Mouse (Mus musculus): ENCODE measurements around the gene Ces1d. TPM values are rescaled to one million over a fixed set of nuclear protein-coding genes. Genes with fewer than 3 reads are reported as not detected.
"Not testable (repeated sequence)": the region's sequence is repeated elsewhere in the genome, so short reads cannot be mapped to it uniquely, and the experiment has no call there.

Gene Ces1d
- polyA plus RNA-seq, 1 experiment from 2014 or later = not detected

DNA sequence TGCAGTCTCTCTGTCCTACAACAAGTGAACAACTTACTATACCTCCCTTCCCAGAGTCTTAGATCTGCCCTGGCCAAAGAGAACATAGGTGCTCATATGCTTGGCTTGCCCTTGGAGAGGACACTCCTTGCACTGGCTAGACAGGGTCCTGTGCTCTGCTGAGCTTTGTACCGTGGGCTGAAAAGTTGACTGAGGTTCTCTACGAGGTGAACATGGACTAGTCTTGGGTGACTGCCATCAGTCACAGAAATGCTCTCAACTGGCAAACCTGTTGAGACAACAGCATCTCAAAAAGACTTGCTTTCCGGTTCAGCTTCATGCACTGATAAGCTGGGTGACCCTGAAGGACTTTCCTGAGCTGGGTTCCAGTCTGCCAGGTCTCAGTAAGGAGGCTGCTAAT, 24.3 kb upstream of the Ces1d start:
- DNase-seq (ENCODE audit: low spot score, missing footprints) (no peak), ATAC-seq (ENCODE audit: low FRiP score) (no peak)
- 88% methylated on average over 3 of the region's 3 CpGs for WGBS
- no peaks in the 10 kb centered on the region for H3K27me3 ChIP-seq (ENCODE audit: control insufficient read depth, insufficient read depth, low read length)
- H3K4me2 ChIP-seq = no peak overlapping the region
- H3K4me3 ChIP-seq (ENCODE audit: low read depth, low read length) = no peak overlapping the region
- H3K36me3 ChIP-seq (ENCODE audit: control insufficient read depth, insufficient read depth, low read length) = no peaks in the 10 kb centered on the region
- no peaks in the 10 kb centered on the region for H3K4me1 ChIP-seq (ENCODE audit: control insufficient read depth, insufficient read depth, low read length)
- no peak overlapping the region for H3K27ac ChIP-seq (ENCODE audit: low read depth, low read length)
- no peak overlapping the region for H3K9ac ChIP-seq (ENCODE audit: low read length)
- no peaks in the 10 kb centered on the region for H3K9me3 ChIP-seq (ENCODE audit: control insufficient read depth, low read length)

- H3K9ac ChIP-seq (ENCODE audit: low read length) = no peak overlapping the region
- H3K36me3 ChIP-seq (ENCODE audit: control insufficient read depth, insufficient read depth, low read length) = no peaks in the 10 kb centered on the region
- WGBS = 85% methylated on average over 4 of the region's 4 CpGs
- no peaks in the 10 kb centered on the region for H3K9me3 ChIP-seq (ENCODE audit: control insufficient read depth, low read length)
- H3K4me3 ChIP-seq (ENCODE audit: low read depth, low read length) = no peak overlapping the region
- no peak overlapping the region for H3K4me2 ChIP-seq
- no peak overlapping the region for H3K27ac ChIP-seq (ENCODE audit: low read depth, low read length)
- DNase-seq (ENCODE audit: low spot score, missing footprints) = no peak
- H3K27me3 ChIP-seq (ENCODE audit: control insufficient read depth, insufficient read depth, low read length) = no peaks in the 10 kb centered on the region
- no peak for ATAC-seq (ENCODE audit: low FRiP score)
- no peaks in the 10 kb centered on the region for H3K4me1 ChIP-seq (ENCODE audit: control insufficient read depth, insufficient read depth, low read length)
These were observed 20.2 kb upstream of the Ces1d start for GRCm38 (mm10) chr8:93217867-93218266.

DNA sequence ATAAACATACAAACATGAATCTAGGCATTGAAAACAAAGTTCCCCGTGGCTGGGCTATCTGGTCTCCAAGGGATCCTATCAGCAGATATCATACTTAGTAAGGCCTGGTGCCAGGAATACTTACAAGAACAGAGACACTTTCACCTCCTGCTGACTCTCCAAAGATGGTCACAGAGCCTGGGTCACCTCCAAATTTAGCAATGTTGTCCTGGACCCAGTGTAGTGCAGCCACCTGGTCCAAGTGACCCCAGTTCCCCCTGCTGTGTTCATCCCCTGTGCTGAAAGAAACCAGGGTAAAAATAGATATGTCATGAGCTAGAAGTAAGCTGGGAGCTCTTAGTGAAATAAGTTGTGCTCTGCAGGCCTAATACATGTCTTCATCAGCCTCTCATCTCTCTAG, 19.7 kb upstream of the Ces1d start:
- WGBS = 81% methylated on average over 1 of the region's 1 CpGs
- no peak for ATAC-seq (ENCODE audit: low FRiP score)
- DNase-seq (ENCODE audit: low spot score, missing footprints) = no peak
- H3K27ac ChIP-seq (ENCODE audit: low read depth, low read length) = no peak overlapping the region
- H3K36me3 ChIP-seq (ENCODE audit: control insufficient read depth, insufficient read depth, low read length) = no peaks in the 10 kb centered on the region
- no peaks in the 10 kb centered on the region for H3K9me3 ChIP-seq (ENCODE audit: control insufficient read depth, low read length)
- H3K4me3 ChIP-seq (ENCODE audit: low read depth, low read length) = no peak overlapping the region
- no peak overlapping the region for H3K4me2 ChIP-seq
- no peaks in the 10 kb centered on the region for H3K4me1 ChIP-seq (ENCODE audit: control insufficient read depth, insufficient read depth, low read length)
- H3K9ac ChIP-seq (ENCODE audit: low read length) = no peak overlapping the region
- H3K27me3 ChIP-seq (ENCODE audit: control insufficient read depth, insufficient read depth, low read length) = no peaks in the 10 kb centered on the region

GRCm38 (mm10) chr8:93211091-93211490, 13.5 kb upstream of the Ces1d start:
- no peak for DNase-seq (ENCODE audit: low spot score, missing footprints)
- Histone ChIP-seq H3K4me1 (ENCODE audit: control insufficient read depth, insufficient read depth, low read length) (no peaks in the 10 kb centered on the region), H3K9me3 (ENCODE audit: control insufficient read depth, low read length) (no peaks in the 10 kb centered on the region), H3K4me2 (no peak overlapping the region), H3K36me3 (ENCODE audit: control insufficient read depth, insufficient read depth, low read length) (no peaks in the 10 kb centered on the region), H3K27me3 (ENCODE audit: control insufficient read depth, insufficient read depth, low read length) (no peaks in the 10 kb centered on the region), H3K4me3 (ENCODE audit: low read depth, low read length) (no peak overlapping the region), H3K27ac (ENCODE audit: low read depth, low read length) (no peak overlapping the region), H3K9ac (ENCODE audit: low read length) (no peak overlapping the region)
- no peak for ATAC-seq (ENCODE audit: low FRiP score)

GRCm38 (mm10) chr8:93199146-93199545, 1.5 kb upstream of the Ces1d start:
- H3K27ac ChIP-seq (ENCODE audit: low read depth, low read length); H3K4me3 ChIP-seq (ENCODE audit: low read depth, low read length); H3K27me3 ChIP-seq (ENCODE audit: control insufficient read depth, insufficient read depth, low read length); H3K36me3 ChIP-seq (ENCODE audit: control insufficient read depth, insufficient read depth, low read length); H3K4me1 ChIP-seq (ENCODE audit: control insufficient read depth, insufficient read depth, low read length); H3K9me3 ChIP-seq (ENCODE audit: control insufficient read depth, low read length); DNase-seq (ENCODE audit: low spot score, missing footprints); ATAC-seq (ENCODE audit: low FRiP score); H3K4me2 ChIP-seq; H3K9ac ChIP-seq (ENCODE audit: low read length): not testable (repeated sequence)
- WGBS = 80% methylated on average over 7 of the region's 7 CpGs

GRCm38 (mm10) chr8:93196436-93196835, 1.2 kb downstream of the Ces1d start:
- no peak overlapping the region for H3K4me2 ChIP-seq
- H3K4me1 ChIP-seq (ENCODE audit: control insufficient read depth, insufficient read depth, low read length) = no peaks in the 10 kb centered on the region
- H3K9me3 ChIP-seq (ENCODE audit: control insufficient read depth, low read length) = no peaks in the 10 kb centered on the region
- no peak for ATAC-seq (ENCODE audit: low FRiP score)
- no peak overlapping the region for H3K9ac ChIP-seq (ENCODE audit: low read length)
- WGBS = 87% methylated on average over 5 of the region's 5 CpGs
- no peaks in the 10 kb centered on the region for H3K36me3 ChIP-seq (ENCODE audit: control insufficient read depth, insufficient read depth, low read length)
- H3K4me3 ChIP-seq (ENCODE audit: low read depth, low read length) = no peak overlapping the region
- no peak overlapping the region for H3K27ac ChIP-seq (ENCODE audit: low read depth, low read length)
- no peak for DNase-seq (ENCODE audit: low spot score, missing footprints)
- no peaks in the 10 kb centered on the region for H3K27me3 ChIP-seq (ENCODE audit: control insufficient read depth, insufficient read depth, low read length)

GRCm38 (mm10) chr8:93180581-93181129, 17.0 kb downstream of the Ces1d start:
- no peaks in the 10 kb centered on the region for H3K9me3 ChIP-seq (ENCODE audit: control insufficient read depth, low read length)
- no peaks in the 10 kb centered on the region for H3K36me3 ChIP-seq (ENCODE audit: control insufficient read depth, insufficient read depth, low read length)
- H3K4me1 ChIP-seq (ENCODE audit: control insufficient read depth, insufficient read depth, low read length) = no peaks in the 10 kb centered on the region
- WGBS = 93% methylated on average over 4 of the region's 4 CpGs
- H3K4me2 ChIP-seq = no peak overlapping the region
- H3K4me3 ChIP-seq (ENCODE audit: low read depth, low read length) = no peak overlapping the region
- DNase-seq (ENCODE audit: low spot score, missing footprints) = no peak
- ATAC-seq (ENCODE audit: low FRiP score) = no peak
- no peaks in the 10 kb centered on the region for H3K27me3 ChIP-seq (ENCODE audit: control insufficient read depth, insufficient read depth, low read length)
- H3K9ac ChIP-seq (ENCODE audit: low read length) = no peak overlapping the region
- no peak overlapping the region for H3K27ac ChIP-seq (ENCODE audit: low read depth, low read length)

GRCm38 (mm10) chr8:93176593-93176992, 21.0 kb downstream of the Ces1d start:
- DNase-seq (ENCODE audit: low spot score, missing footprints) = no peak
- no peaks in the 10 kb centered on the region for H3K27me3 ChIP-seq (ENCODE audit: control insufficient read depth, insufficient read depth, low read length)
- no peak overlapping the region for H3K9ac ChIP-seq (ENCODE audit: low read length)
- ATAC-seq (ENCODE audit: low FRiP score) = no peak
- H3K4me1 ChIP-seq (ENCODE audit: control insufficient read depth, insufficient read depth, low read length) = no peaks in the 10 kb centered on the region
- H3K9me3 ChIP-seq (ENCODE audit: control insufficient read depth, low read length) = no peaks in the 10 kb centered on the region
- no peak overlapping the region for H3K4me3 ChIP-seq (ENCODE audit: low read depth, low read length)
- 69% methylated on average over 1 of the region's 1 CpGs for WGBS
- no peak overlapping the region for H3K4me2 ChIP-seq
- no peak overlapping the region for H3K27ac ChIP-seq (ENCODE audit: low read depth, low read length)
- H3K36me3 ChIP-seq (ENCODE audit: control insufficient read depth, insufficient read depth, low read length) = no peaks in the 10 kb centered on the region

DNA sequence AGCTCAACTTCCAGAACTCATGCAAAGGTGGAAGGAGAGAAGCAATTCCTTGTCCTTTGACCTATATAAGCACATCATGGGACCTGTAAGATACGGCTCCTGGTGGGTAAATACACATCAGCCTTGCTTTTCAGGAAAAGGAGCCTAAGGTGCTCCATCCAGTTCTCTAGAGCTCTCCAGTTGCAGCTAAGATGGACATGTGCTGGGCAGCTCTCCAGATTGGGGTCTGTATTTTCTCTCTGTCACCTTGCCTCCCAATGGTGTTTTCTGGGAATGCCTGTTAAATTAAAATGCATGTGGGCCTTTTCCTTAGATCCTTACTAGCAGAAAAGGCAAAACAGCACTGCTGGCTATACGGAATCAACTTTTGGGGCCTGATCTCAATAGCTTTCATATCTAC, 23.1 kb downstream of the Ces1d start:
- no peak overlapping the region for H3K4me3 ChIP-seq (ENCODE audit: low read depth, low read length)
- H3K9me3 ChIP-seq (ENCODE audit: control insufficient read depth, low read length) = no peaks in the 10 kb centered on the region
- no peak for DNase-seq (ENCODE audit: low spot score, missing footprints)
- no peak overlapping the region for H3K9ac ChIP-seq (ENCODE audit: low read length)
- no peaks in the 10 kb centered on the region for H3K36me3 ChIP-seq (ENCODE audit: control insufficient read depth, insufficient read depth, low read length)
- no peak overlapping the region for H3K27ac ChIP-seq (ENCODE audit: low read depth, low read length)
- H3K4me2 ChIP-seq = no peak overlapping the region
- 89% methylated on average over 2 of the region's 2 CpGs for WGBS
- no peak for ATAC-seq (ENCODE audit: low FRiP score)
- H3K27me3 ChIP-seq (ENCODE audit: control insufficient read depth, insufficient read depth, low read length) = no peaks in the 10 kb centered on the region
- no peaks in the 10 kb centered on the region for H3K4me1 ChIP-seq (ENCODE audit: control insufficient read depth, insufficient read depth, low read length)

Data from midbrain, embryonic 11.5 days (tissue).